Mouse (Mus musculus) kidney, adult 2 months (tissue): ENCODE measurements around the gene Rnf145.
A peak's percentile ranks its signal among the peaks of the same experiment; 100 is the strongest.

Experiments used
- CTCF ChIP-seq: fragments of 200-500 bp; conservative IDR thresholded peaks from 2 replicates; pipeline ENCODE4 v1.5.1; 2011; ENCODE audit warnings: low read depth, mild to moderate bottlenecking, control low read depth, low read length, moderate library complexity, mixed read lengths; ENCODE audit not compliant: insufficient read depth, insufficient read length
- POLR2A ChIP-seq: fragments of 200-500 bp; IDR thresholded peaks from one replicate; pipeline ENCODE4 v1.6.1; 2011; ENCODE audit warnings: low read depth, low read length, control low read depth

DNA sequence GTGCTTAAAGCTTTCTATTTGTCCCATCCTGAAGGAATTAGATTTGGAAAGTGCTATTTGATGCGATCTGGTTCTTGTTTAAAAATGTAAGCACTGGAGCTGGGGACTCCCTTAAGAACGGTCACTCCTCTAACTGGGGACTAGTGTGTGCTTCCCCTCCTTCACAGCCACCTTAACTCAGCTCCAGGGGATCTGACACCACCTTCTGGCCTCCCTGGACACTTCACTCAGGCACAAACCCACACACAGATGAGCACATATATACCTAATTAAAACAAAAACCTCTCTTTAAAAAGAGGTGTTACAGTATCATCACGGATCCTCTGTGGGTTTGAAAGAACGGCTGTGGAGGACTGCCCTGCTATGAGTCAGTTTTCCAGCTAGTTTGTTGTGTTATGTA lies 23.0 kb downstream of the Rnf145 start:
- TF ChIP-seq CTCF, result 0 out of 2 replicates have a peak, but pooled peaks have one; percentile 24
- no peak for TF ChIP-seq POLR2A
